Mouse (Mus musculus): ENCODE measurements around the gene Scel.

Gene Scel

GRCm38 (mm10) chr14:103571598-103572320 lies 58.6 kb downstream of the Scel start:
- DNase-seq (ENCODE audit: low spot score), result no peak

GRCm38 (mm10) chr14:103575854-103576253 lies 62.7 kb downstream of the Scel start:
- no peak for DNase-seq (ENCODE audit: low spot score)

GRCm38 (mm10) chr14:103577011-103577410 lies 63.9 kb downstream of the Scel start:
- no peak for DNase-seq (ENCODE audit: low spot score)

- no peak for DNase-seq (ENCODE audit: low spot score)
Observed at GRCm38 (mm10) chr14:103586662-103587061, 73.5 kb downstream of the Scel start.

GRCm38 (mm10) chr14:103587208-103587900 lies 74.2 kb downstream of the Scel start:
- DNase-seq (ENCODE audit: low spot score), result no peak

GRCm38 (mm10) chr14:103589819-103590218 lies 76.7 kb downstream of the Scel start:
- DNase-seq (ENCODE audit: low spot score), result no peak

GRCm38 (mm10) chr14:103595870-103596269 lies 82.7 kb downstream of the Scel start:
- no peak for DNase-seq (ENCODE audit: low spot score)

- DNase-seq (ENCODE audit: low spot score), result no peak
Observed at GRCm38 (mm10) chr14:103608063-103608462, 94.9 kb downstream of the Scel start.

GRCm38 (mm10) chr14:103613573-103614271 lies 100.6 kb downstream of the Scel start:
- DNase-seq (ENCODE audit: low spot score), result no peak

- no peak for DNase-seq (ENCODE audit: low spot score)
Observed at GRCm38 (mm10) chr14:103614272-103614587, 101.1 kb downstream of the Scel start.

GRCm38 (mm10) chr14:103619756-103620155 lies 106.6 kb downstream of the Scel start:
- no peak for DNase-seq (ENCODE audit: low spot score)

GRCm38 (mm10) chr14:103621207-103621606 lies 108.1 kb downstream of the Scel start:
- DNase-seq (ENCODE audit: low spot score), result no peak

GRCm38 (mm10) chr14:103626100-103626499 lies 113.0 kb downstream of the Scel start:
- no peak for DNase-seq (ENCODE audit: low spot score)

- DNase-seq (ENCODE audit: low spot score), result no peak
Observed at GRCm38 (mm10) chr14:103629639-103630364, 116.7 kb downstream of the Scel start.

GRCm38 (mm10) chr14:103630545-103630944 lies 117.4 kb downstream of the Scel start:
- no peak for DNase-seq (ENCODE audit: low spot score)

GRCm38 (mm10) chr14:103643933-103644332 lies 130.8 kb downstream of the Scel start:
- no peak for DNase-seq (ENCODE audit: low spot score)

GRCm38 (mm10) chr14:103647981-103648380 lies 134.8 kb downstream of the Scel start:
- no peak for DNase-seq (ENCODE audit: low spot score)

- no peak for DNase-seq (ENCODE audit: low spot score)
Observed at GRCm38 (mm10) chr14:103648623-103649255, 135.6 kb downstream of the Scel start.

- no peak for DNase-seq (ENCODE audit: low spot score)
Observed at GRCm38 (mm10) chr14:103649302-103649701, 136.2 kb downstream of the Scel start.

GRCm38 (mm10) chr14:103649896-103650334 lies 136.8 kb downstream of the Scel start, which contains the start of gene Slain1:
TSS of gene Slain1 (plus strand) at chr14:103650228.
- peak; percentile 62 for DNase-seq (ENCODE audit: low spot score)

GRCm38 (mm10) chr14:103650413-103651101 lies 137.4 kb downstream of the Scel start:
- DNase-seq (ENCODE audit: low spot score), result peak; percentile 22
